Mouse (Mus musculus) gastrocnemius, adult 2 months (tissue): Measurements from ENCODE around the gene Dnlz. TPM values are rescaled to one million over a fixed set of nuclear protein-coding genes. Genes with fewer than 3 reads are reported as not detected.
"Not testable (repeated sequence)": the region's sequence is repeated elsewhere in the genome, so short reads cannot be mapped to it uniquely, and the experiment has no call there.

Source experiments
- DNase-seq: peaks from one replicate; pipeline ENCODE4 v3.0.0; 2022
- H3K27ac ChIP-seq: fragments of 200-600 bp; 2 replicates; pipeline ENCODE4 v1.8.1; 2022; ENCODE audit warnings: mild to moderate bottlenecking
- H3K4me3 ChIP-seq: fragments of 200-600 bp; 2 replicates; pipeline ENCODE4 v1.8.1; 2022; ENCODE audit warnings: mild to moderate bottlenecking, moderate library complexity
- CTCF ChIP-seq: fragments of 200-600 bp; IDR thresholded peaks from 2 replicates; pipeline ENCODE4 v1.8.1; 2022; ENCODE audit warnings: antibody characterized with exemption, mild to moderate bottlenecking, moderate library complexity
- intact Hi-C: fragments of 180-260 bp; cut with DNase I; formaldehyde crosslinking; loops from one replicate; pipeline ENCODE4 v1.15.1; 2025
- long read RNA-seq, 2 experiments: library from polyadenylated mRNA; stranded (forward); transcript quantifications; one replicate each; pipeline ENCODE4 v2.0.0; 2021
- total RNA-seq, 2 experiments: library from RNA; stranded (reverse); gene quantifications; 2 replicates each; pipeline ENCODE4 v1.2.3; 2021

Dnlz gene
- total RNA-seq = 10 to 100 TPM; 18.0 to 22.7 TPM
- long read RNA-seq, experiment 1, transcript Dnlz-201 (3 exons, 2,916 nt) = major isoform, 66 of 125 reads
- long read RNA-seq, experiment 1, transcript Dnlz-202 (2 exons, 2,766 nt) = minor isoform, 29 of 125 reads
- long read RNA-seq, experiment 1, partial matches to known transcripts = 0 of 125 reads
- long read RNA-seq, experiment 1, other reads (novel, unspliced or antisense) = 30 of 125 reads
- long read RNA-seq, experiment 2, transcript Dnlz-202 (2 exons, 2,766 nt) = minor isoform, 24 of 139 reads
- long read RNA-seq, experiment 2, transcript Dnlz-201 (3 exons, 2,916 nt) = major isoform, 84 of 139 reads
- long read RNA-seq, experiment 2, partial matches to known transcripts = 2 of 139 reads
- long read RNA-seq, experiment 2, other reads (novel, unspliced or antisense) = 29 of 139 reads

DNA sequence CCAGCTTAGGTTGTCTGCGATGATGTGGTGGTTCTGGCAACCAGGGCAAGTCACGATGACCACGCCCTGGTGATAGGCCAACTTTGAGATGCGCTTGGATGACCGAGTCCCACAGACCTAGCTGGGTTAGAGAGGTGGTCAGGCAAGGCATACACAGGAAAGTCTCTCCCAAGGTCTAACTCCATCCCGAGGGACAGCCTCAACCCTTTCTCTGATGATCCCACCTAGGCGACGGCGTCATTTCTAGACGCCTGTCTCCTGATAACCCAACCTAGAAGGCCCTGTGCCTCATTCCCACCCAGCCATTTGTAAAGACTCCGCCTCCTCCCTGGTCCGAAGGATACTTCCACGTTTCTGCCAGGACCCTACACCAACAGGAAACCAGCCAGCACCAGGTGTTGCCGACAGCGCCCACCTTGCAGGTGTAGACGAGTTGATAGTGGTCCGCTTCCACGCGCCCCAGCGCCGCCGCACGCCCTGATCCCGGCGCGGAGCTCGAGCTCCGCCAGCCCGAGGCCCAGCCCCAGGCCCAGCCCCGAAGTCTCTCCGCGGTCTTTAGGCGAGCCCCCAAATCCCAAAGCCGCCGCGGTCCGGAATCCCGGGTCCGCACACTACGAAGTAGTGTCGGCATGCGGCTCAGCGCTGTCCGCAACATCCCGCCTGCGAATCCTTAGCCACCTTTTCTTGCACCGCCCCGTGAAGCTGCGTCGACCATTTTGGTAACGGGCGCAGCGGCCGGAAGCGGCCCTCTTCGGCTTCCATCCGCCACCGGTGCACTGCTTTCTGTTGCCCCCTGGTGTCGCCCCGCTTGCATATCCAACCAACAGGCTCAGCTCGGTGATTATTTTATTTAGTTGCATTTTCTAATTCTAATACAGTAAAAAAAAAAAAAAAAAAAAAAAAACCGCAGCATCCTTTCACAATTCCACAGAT lies at the start of gene Dnlz:
Dnlz (minus strand) TSS at position 753 of the 933 bp plus-strand sequence.
- peak; percentile 83 for TF ChIP-seq CTCF
- intact Hi-C loops = loop anchor here (1.0 to 5.0 kb wide), 3 partner anchors 34 to 51 kb away; partner anchors contain the start of genes Entr1, Gpsm1 and Pmpca
- Histone ChIP-seq H3K4me3 (peak within 1 kb of the TSS; percentile 95), H3K27ac (peak within 1 kb of the TSS; percentile 92)
- peak; percentile 95 for DNase-seq

DNA sequence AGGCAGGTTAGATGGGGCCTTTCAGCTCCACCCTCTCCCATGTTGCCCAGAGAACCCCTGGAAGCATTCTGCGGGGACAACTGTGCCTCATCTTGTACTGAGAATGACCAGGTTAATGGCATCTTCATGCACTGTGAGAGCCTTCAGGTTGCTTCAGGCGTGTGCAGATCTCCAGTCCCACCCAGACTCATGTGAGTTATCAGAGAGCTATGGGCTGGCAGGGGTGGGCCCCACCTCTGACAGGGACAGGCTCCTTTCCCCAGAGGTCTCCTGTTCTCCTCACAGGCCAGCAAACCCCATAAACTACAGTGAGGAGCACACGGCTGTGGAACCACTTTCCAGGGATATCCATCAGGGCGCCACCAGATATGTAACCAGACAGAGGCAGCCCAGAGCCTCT lies 49.1 kb upstream of the Dnlz start:
- intact Hi-C loops = no loop called here
- no peak for DNase-seq
- Histone ChIP-seq H3K27ac (peak overlapping the region; percentile 60; the same call in 1 of the 2 replicates), H3K4me3 (no peak overlapping the region)
- TF ChIP-seq CTCF = no peak

DNA sequence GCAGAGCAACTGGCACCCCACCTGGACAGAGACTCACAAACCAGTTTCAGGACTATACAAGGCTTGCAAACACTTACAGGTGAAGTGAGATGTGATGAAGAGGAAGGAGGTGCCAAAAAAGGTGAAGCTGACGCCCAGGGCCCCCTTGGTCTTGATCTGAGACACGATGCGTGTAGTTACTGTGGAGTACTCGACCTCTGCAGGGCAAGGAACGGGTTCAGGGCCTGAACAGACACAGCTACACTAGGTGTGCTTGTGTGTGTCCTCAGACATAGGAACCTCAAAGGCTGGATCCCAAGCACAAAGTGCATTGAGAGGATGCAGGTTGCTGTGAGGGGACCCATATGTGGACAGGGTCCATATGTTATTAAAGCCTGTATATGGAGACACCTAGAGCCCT lies 48.4 kb upstream of the Dnlz start:
- Histone ChIP-seq H3K27ac (peak overlapping the region; percentile 60), H3K4me3 (no peak overlapping the region)
- no peak for TF ChIP-seq CTCF
- intact Hi-C loops = no loop called here
- DNase-seq = no peak

DNA sequence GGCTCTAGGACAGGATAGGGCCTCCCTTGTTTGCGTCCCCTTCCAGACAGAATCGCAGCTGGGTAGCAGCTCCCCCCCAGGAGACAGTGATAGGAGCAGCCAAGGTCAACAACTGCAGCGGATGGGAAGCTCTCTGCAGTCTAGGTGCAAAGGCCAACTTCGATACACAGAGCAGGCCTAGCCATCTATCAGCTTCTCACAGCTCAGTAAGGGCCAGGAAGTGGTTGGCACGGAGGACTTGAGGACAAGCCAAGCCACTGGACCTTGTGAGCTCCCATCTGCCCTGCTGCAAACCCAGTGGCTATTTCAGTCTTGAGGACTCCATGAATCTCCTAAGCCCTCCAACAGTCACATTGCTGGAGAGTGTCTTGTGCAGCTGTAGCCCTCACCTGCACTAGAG lies 47.7 kb upstream of the Dnlz start:
- no peak for TF ChIP-seq CTCF
- DNase-seq = peak; percentile 63
- intact Hi-C loops = loop anchor here (10.0 kb wide), 1 partner anchor 375 kb away; the partner anchor contains the start of gene Ubac1
- peak overlapping the region; percentile 60 for H3K27ac ChIP-seq
- no peak overlapping the region for H3K4me3 ChIP-seq

GRCm38 (mm10) chr2:26398978-26399377 lies 47.1 kb upstream of the Dnlz start:
- DNase-seq = no peak
- no peak for TF ChIP-seq CTCF
- peak overlapping the region; percentile 60 for H3K27ac ChIP-seq
- H3K4me3 ChIP-seq = no peak overlapping the region
- intact Hi-C loops = loop anchor here (10.0 kb wide), 1 partner anchor 374 kb away; the partner anchor contains the start of gene Ubac1

GRCm38 (mm10) chr2:26391617-26392016 lies 39.7 kb upstream of the Dnlz start:
- no peak overlapping the region for H3K27ac ChIP-seq
- DNase-seq = no peak
- intact Hi-C loops = loop anchor here (10.0 kb wide), 1 partner anchor 367 kb away; the partner anchor contains the start of gene Ubac1
- H3K4me3 ChIP-seq = no peak overlapping the region
- no peak for TF ChIP-seq CTCF

- H3K4me3 ChIP-seq = no peak overlapping the region
- DNase-seq = no peak
- no peak for TF ChIP-seq CTCF
- intact Hi-C loops = loop anchor here (10.0 kb wide), 1 partner anchor 366 kb away; the partner anchor contains the start of gene Ubac1
- H3K27ac ChIP-seq = no peak overlapping the region
Measured at GRCm38 (mm10) chr2:26390954-26391353, 39.0 kb upstream of the Dnlz start.

- intact Hi-C loops = loop anchor here (2.0 kb wide), 1 partner anchor 36 kb away; the partner anchor contains the start of gene Dnlz
- Histone ChIP-seq H3K27ac (peak within 1 kb of the TSS; percentile 90), H3K4me3 (peak within 1 kb of the TSS; percentile 98)
- DNase-seq = peak; percentile 92
- TF ChIP-seq CTCF = no peak
Measured at GRCm38 (mm10) chr2:26389154-26389690, 37.3 kb upstream of the Dnlz start, which contains the start of the genes Entr1 and Pmpca. Gene Entr1, minus strand, starts transcription at chr2:26389316. Gene Pmpca, plus strand, starts transcription at chr2:26389339.

DNA sequence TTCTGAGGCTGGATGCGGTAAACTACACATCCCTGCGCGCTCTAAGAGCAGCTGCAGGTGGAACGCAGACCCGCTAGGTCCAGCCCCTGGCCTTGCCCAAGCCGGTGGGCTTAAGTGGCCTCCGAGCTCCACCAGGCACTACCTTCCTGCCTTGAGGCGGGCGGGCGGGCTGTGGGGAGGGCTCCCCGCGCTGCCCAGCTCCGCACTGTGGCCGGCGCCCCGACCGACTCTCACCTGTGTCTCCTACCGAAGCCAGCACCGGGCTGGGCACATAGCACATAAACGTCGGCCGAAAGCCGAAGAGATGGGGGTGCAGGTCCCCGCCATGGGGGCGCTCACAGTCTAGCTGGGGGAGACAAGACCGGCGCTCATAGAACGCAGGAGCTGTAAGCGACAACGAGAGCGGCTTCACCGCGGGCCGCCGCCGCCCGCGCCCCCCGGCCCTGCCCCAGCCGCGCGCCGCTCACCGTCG lies 36.8 kb upstream of the Dnlz start:
- DNase-seq = peak; percentile 52
- Histone ChIP-seq H3K4me3 (peak overlapping the region; percentile 98), H3K27ac (peak overlapping the region; percentile 90)
- no peak for TF ChIP-seq CTCF
- intact Hi-C loops = loop anchor here (2.0 kb wide), 1 partner anchor 36 kb away; the partner anchor contains the start of gene Dnlz

DNA sequence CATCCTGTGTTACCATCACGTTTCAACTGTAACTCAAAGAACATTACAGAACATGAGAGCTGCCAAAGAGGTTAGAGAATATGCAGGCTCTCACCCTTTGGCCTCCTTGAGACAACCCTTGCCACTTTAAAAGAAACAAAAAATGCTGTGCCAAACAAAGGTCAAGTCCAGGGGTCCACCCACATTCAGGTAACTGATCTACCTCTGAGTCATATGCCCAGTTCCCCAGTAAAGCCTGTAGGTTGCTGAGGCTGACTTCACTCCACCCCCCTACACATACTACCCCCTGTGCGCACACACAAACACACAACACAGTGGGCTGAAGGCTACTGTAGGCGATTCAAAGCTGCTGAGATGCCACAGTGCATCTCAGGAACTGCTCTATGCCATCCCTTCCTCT lies 35.8 kb upstream of the Dnlz start:
- no peak for TF ChIP-seq CTCF
- intact Hi-C loops = loop anchor here (2.0 kb wide), 1 partner anchor 35 kb away; the partner anchor contains the start of gene Dnlz
- H3K4me3 ChIP-seq = peak overlapping the region; percentile 98

GRCm38 (mm10) chr2:26380871-26381270 lies 29.0 kb upstream of the Dnlz start:
- H3K4me3 ChIP-seq = peak overlapping the region; percentile 90
- DNase-seq, intact Hi-C loops: not testable (repeated sequence)
- H3K27ac ChIP-seq = peak overlapping the region; percentile 88

More for the DNA sequence above, 35.8 kb upstream of the Dnlz start:
- no peak overlapping the region for H3K27ac ChIP-seq
- DNase-seq = no peak
